Mouse (Mus musculus) spleen, adult 2 months (tissue): ENCODE measurements around the gene Lamc2.

ENCODE experiments used
- CTCF ChIP-seq: fragments of 200-500 bp; IDR thresholded peaks from 2 replicates; pipeline ENCODE4 v1.5.1; 2011; ENCODE audit warnings: mild to moderate bottlenecking, inconsistent platforms; ENCODE audit not compliant: insufficient read depth, insufficient read length, insufficient replicate concordance; ENCODE audit errors: extremely low read depth
- POLR2A ChIP-seq: fragments of 200-500 bp; IDR thresholded peaks from 2 replicates; pipeline ENCODE4 v1.6.1; 2011; ENCODE audit warnings: low read depth, low read length, inconsistent platforms

DNA sequence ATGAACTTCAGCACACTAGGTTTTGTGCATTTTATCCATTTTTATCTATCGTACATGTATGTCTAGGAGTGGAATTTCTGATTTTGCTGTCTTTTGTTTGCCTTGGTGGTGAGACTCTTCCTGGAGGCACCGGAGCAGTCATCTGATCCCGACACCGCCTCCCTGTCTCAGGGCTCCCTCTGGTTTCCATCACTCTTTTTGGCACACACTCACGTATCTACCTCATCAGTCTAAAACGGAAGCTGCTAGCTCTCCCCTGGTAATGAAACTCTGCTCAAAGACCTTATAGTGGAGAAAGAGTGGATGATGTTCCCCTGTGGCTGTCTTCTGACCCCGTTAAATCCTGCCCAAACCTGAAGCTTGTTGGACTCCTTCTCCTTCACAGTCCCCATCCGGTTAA is 30.9 kb downstream of the Lamc2 start:
- TF ChIP-seq CTCF = no peak
- TF ChIP-seq POLR2A = no peak
